Mouse (Mus musculus) lung, embryonic 15.5 days (tissue): ENCODE measurements around the gene Tufm. TPM values are rescaled to one million over a fixed set of nuclear protein-coding genes. Genes with fewer than 3 reads are reported as not detected.
A peak's percentile ranks its signal among the peaks of the same experiment; 100 is the strongest.

Source experiments
- ATAC-seq: fragments of 200-750 bp; cut with Nextera tagmentation; 2 replicates; pipeline ENCODE4 v1.8.0; 2017; ENCODE audit warnings: moderate number of reproducible peaks, borderline replicate concordance; ENCODE audit not compliant: low FRiP score, low TSS enrichment; ENCODE audit errors: extremely low read depth
- H3K27ac ChIP-seq: fragments of 300-500 bp; sonication (generic); 2 replicates; pipeline ENCODE4 v1.5.1; 2015; ENCODE audit warnings: moderate library complexity, mild to moderate bottlenecking, inconsistent platforms
- H3K27me3 ChIP-seq: fragments of 300-500 bp; sonication (generic); 2 replicates; pipeline ENCODE4 v1.6.1; 2015; ENCODE audit warnings: inconsistent platforms
- H3K36me3 ChIP-seq: fragments of 300-500 bp; sonication (generic); 2 replicates; pipeline ENCODE4 v1.6.1; 2015; ENCODE audit warnings: inconsistent platforms
- H3K4me1 ChIP-seq: fragments of 300-500 bp; sonication (generic); 2 replicates; pipeline ENCODE4 v1.6.1; 2015; ENCODE audit warnings: inconsistent platforms
- H3K4me2 ChIP-seq: fragments of 300-500 bp; sonication (generic); 2 replicates; pipeline ENCODE4 v1.6.1; 2015; ENCODE audit warnings: inconsistent platforms, mild to moderate bottlenecking, moderate library complexity
- H3K4me3 ChIP-seq: fragments of 300-500 bp; sonication (generic); 2 replicates; pipeline ENCODE4 v1.5.1; 2015; ENCODE audit warnings: mild to moderate bottlenecking, inconsistent platforms
- H3K9ac ChIP-seq: fragments of 300-500 bp; sonication (generic); 2 replicates; pipeline ENCODE4 v1.6.1; 2015; ENCODE audit warnings: inconsistent platforms
- H3K9me3 ChIP-seq: fragments of 300-500 bp; sonication (generic); 2 replicates; pipeline ENCODE4 v1.6.1; 2016; ENCODE audit warnings: inconsistent platforms
- WGBS: fragments of 180-500 bp; shearing (Covaris S2); methylation state at CpG from one replicate; pipeline ENCODE4 v1.1.7; 2015; 5-methylcytosine and 5-hydroxymethylcytosine counted together
- polyA plus RNA-seq: library from polyadenylated mRNA; unstranded; fragments of >200 nt; fragmentation: Nextera tagmentation; extraction: Ambion mirVana; gene quantifications from 2 replicates; pipeline ENCODE4 v1.2.1, GENCODE M21; 2015

The Tufm gene
- polyA plus RNA-seq, 1 experiment from 2014 or later, result 127 TPM

- ATAC-seq, result no peak
- H3K9ac ChIP-seq, result no peak overlapping the region
- H3K4me2 ChIP-seq, result no peak overlapping the region
- no peaks in the 10 kb centered on the region for H3K9me3 ChIP-seq
- H3K4me3 ChIP-seq, result no peak overlapping the region
- no peaks in the 10 kb centered on the region for H3K4me1 ChIP-seq
- no peaks in the 10 kb centered on the region for H3K27me3 ChIP-seq
- no peaks in the 10 kb centered on the region for H3K36me3 ChIP-seq
- WGBS, result 87% methylated on average over 17 of the region's 17 CpGs
- no peak overlapping the region for H3K27ac ChIP-seq
Observed at GRCm38 (mm10) chr7:126456382-126457266, 30.5 kb upstream of the Tufm start.

GRCm38 (mm10) chr7:126458225-126458624 lies 28.9 kb upstream of the Tufm start:
- no peak overlapping the region for H3K27ac ChIP-seq
- H3K36me3 ChIP-seq, result no peaks in the 10 kb centered on the region
- H3K27me3 ChIP-seq, result no peaks in the 10 kb centered on the region
- ATAC-seq, result no peak
- WGBS, result 84% methylated on average over 5 of the region's 5 CpGs
- no peak overlapping the region for H3K4me2 ChIP-seq
- no peaks in the 10 kb centered on the region for H3K4me1 ChIP-seq
- no peaks in the 10 kb centered on the region for H3K9me3 ChIP-seq
- no peak overlapping the region for H3K9ac ChIP-seq
- no peak overlapping the region for H3K4me3 ChIP-seq

DNA sequence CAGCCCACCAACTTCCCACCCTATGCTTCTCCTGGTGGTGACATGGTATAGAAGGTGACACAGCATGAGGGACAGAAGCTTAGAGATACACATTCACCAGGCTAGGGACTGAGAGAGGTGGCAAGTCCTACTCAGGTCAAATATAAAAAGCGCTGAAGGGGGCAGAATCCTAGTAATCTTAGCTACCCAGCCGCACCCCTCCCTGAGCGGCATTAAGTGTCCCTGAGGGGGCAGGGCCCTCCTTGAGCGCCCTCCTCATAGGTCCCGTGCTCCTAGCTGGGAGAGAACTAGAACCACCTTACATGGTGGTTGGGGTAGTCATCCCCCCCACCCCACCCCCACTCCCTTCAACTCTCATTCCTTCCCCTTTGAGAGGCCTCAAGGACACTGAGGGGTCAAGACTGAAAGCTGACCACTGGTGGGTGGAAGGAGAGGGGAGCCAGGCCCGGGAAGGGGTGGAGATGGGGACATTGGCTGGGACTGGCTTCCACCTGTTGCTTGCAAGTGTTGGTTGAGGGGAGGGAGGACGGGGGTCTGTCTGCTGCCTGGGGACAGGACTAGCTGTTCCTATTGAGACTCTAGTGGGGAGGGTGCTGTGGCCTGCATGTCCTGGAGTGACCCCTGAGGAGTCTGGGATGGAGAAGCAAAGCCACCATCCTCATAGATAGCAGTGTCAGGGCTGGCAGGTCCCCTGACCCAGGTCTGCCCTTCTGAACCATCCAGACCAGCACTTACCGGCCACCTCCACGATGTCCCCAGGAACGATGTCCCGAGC lies 28.1 kb upstream of the Tufm start:
- H3K9ac ChIP-seq, result no peak overlapping the region
- H3K9me3 ChIP-seq, result no peaks in the 10 kb centered on the region
- WGBS, result 65% methylated on average over 11 of the region's 11 CpGs
- H3K36me3 ChIP-seq, result no peaks in the 10 kb centered on the region
- H3K4me3 ChIP-seq, result no peak overlapping the region
- ATAC-seq, result no peak
- no peaks in the 10 kb centered on the region for H3K27me3 ChIP-seq
- H3K4me2 ChIP-seq, result no peak overlapping the region
- H3K27ac ChIP-seq, result no peak overlapping the region
- H3K4me1 ChIP-seq, result no peaks in the 10 kb centered on the region; the same call in 1 of the 2 replicates

GRCm38 (mm10) chr7:126460623-126461399 lies 26.4 kb upstream of the Tufm start:
- 43% methylated on average over 10 of the region's 10 CpGs for WGBS
- H3K36me3 ChIP-seq, result no peaks in the 10 kb centered on the region
- no peak overlapping the region for H3K4me2 ChIP-seq
- H3K27me3 ChIP-seq, result no peaks in the 10 kb centered on the region
- no peaks in the 10 kb centered on the region for H3K9me3 ChIP-seq
- no peak for ATAC-seq
- H3K9ac ChIP-seq, result no peak overlapping the region
- no peak overlapping the region for H3K27ac ChIP-seq
- H3K4me3 ChIP-seq, result no peak overlapping the region
- peaks cover 12% of the 10 kb centered on the region for H3K4me1 ChIP-seq

GRCm38 (mm10) chr7:126461626-126462025 lies 25.5 kb upstream of the Tufm start:
- Histone ChIP-seq H3K27me3 (no peaks in the 10 kb centered on the region), H3K9me3 (no peaks in the 10 kb centered on the region), H3K4me3 (no peak overlapping the region), H3K9ac (no peak overlapping the region), H3K4me1 (peaks cover 12% of the 10 kb centered on the region), H3K4me2 (no peak overlapping the region), H3K27ac (no peak overlapping the region), H3K36me3 (peaks cover 4% of the 10 kb centered on the region; the same call in 1 of the 2 replicates)
- WGBS, result 60% methylated on average over 3 of the region's 3 CpGs
- no peak for ATAC-seq

DNA sequence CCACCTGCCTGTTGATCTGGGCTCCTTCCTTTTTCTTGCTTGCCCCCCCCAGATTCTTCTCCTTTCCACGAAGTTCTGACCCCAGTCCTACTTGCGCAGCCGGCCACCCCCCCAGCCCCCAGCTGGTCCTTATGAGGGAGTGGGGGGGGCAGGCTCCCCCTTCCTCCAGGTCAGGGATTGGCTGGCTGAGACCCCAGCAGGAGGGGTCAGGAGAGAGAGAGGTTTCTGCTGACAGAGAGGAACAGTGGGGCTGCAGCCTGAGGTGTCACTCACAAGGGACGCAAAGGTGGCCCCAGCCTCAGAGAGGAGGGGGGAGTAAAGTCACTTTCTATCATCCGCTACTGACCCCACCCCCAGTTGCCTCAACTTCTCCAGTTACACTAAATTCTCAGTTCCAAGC lies 24.2 kb upstream of the Tufm start, which contains the start of gene Atp2a1:
Gene Atp2a1 (minus strand): TSS at position 105 of the 400 bp plus-strand sequence.
- Histone ChIP-seq H3K9ac (no peak within 1 kb of the TSS), H3K4me1 (peaks cover 12% of the 10 kb centered on the region), H3K36me3 (peaks cover 18% of the 10 kb centered on the region), H3K27ac (no peak within 1 kb of the TSS), H3K4me3 (no peak within 1 kb of the TSS), H3K27me3 (no peaks in the 10 kb centered on the region), H3K9me3 (no peaks in the 10 kb centered on the region), H3K4me2 (no peak within 1 kb of the TSS)
- ATAC-seq, result no peak
- WGBS, result 42% methylated on average over 5 of the region's 5 CpGs

DNA sequence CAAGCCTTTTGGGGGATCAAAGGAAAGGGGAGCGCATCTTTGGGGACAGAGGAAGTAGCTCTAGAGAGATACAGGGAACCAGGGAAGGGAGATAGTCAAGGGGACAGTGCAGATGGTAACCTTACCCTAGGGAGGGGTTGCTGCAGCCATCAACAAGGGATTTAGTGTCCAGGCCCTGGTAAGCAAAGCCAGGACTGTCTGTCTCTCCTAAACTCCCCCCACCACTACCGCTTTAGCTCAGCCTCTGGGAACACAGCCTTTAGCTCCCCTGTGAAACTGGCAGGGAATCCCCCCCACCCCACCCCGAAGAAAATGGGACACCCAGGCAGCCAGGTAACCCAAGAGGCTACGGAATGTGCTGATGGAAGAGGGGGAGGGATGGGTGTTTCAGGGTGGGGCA lies 23.6 kb upstream of the Tufm start:
- 59% methylated on average over 4 of the region's 4 CpGs for WGBS
- no peak overlapping the region for H3K9ac ChIP-seq
- no peak overlapping the region for H3K4me3 ChIP-seq
- H3K36me3 ChIP-seq, result peaks cover 23% of the 10 kb centered on the region
- H3K4me2 ChIP-seq, result no peak overlapping the region
- H3K27ac ChIP-seq, result no peak overlapping the region
- no peaks in the 10 kb centered on the region for H3K27me3 ChIP-seq
- peaks cover 12% of the 10 kb centered on the region for H3K4me1 ChIP-seq
- no peak for ATAC-seq
- no peaks in the 10 kb centered on the region for H3K9me3 ChIP-seq

GRCm38 (mm10) chr7:126464121-126464520 lies 23.0 kb upstream of the Tufm start:
- Histone ChIP-seq H3K4me1 (peaks cover 12% of the 10 kb centered on the region), H3K27ac (no peak overlapping the region), H3K27me3 (no peaks in the 10 kb centered on the region), H3K9ac (no peak overlapping the region), H3K4me2 (no peak overlapping the region), H3K36me3 (peaks cover 29% of the 10 kb centered on the region), H3K4me3 (no peak overlapping the region), H3K9me3 (no peaks in the 10 kb centered on the region)
- ATAC-seq, result no peak
- WGBS, result 48% methylated on average over 4 of the region's 4 CpGs

DNA sequence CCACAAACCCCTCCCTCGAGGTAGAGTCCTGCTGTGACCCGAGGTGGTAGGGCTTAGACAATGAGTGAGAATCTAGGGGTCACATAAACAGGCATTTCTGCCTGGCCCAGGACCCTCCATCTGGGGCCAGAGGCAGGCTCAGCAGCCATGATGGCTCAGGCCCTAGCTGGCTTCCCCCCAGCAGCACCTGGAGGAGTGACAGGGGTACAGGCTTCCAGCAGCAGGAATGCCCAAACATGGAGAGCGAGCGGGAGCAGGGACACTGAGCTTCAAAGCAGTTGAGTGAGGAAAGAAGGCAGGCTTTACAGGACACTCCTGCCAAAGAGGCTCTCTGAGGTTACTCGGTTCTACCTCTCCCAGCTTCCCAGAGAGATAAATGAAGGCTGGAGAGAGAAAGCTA lies 22.3 kb upstream of the Tufm start:
- Histone ChIP-seq H3K27ac (no peak overlapping the region), H3K4me2 (no peak overlapping the region), H3K4me3 (no peak overlapping the region), H3K9me3 (no peaks in the 10 kb centered on the region), H3K9ac (no peak overlapping the region), H3K27me3 (no peaks in the 10 kb centered on the region), H3K4me1 (peaks cover 12% of the 10 kb centered on the region), H3K36me3 (peaks cover 36% of the 10 kb centered on the region)
- ATAC-seq, result no peak
- WGBS, result 25% methylated on average over 5 of the region's 5 CpGs

DNA sequence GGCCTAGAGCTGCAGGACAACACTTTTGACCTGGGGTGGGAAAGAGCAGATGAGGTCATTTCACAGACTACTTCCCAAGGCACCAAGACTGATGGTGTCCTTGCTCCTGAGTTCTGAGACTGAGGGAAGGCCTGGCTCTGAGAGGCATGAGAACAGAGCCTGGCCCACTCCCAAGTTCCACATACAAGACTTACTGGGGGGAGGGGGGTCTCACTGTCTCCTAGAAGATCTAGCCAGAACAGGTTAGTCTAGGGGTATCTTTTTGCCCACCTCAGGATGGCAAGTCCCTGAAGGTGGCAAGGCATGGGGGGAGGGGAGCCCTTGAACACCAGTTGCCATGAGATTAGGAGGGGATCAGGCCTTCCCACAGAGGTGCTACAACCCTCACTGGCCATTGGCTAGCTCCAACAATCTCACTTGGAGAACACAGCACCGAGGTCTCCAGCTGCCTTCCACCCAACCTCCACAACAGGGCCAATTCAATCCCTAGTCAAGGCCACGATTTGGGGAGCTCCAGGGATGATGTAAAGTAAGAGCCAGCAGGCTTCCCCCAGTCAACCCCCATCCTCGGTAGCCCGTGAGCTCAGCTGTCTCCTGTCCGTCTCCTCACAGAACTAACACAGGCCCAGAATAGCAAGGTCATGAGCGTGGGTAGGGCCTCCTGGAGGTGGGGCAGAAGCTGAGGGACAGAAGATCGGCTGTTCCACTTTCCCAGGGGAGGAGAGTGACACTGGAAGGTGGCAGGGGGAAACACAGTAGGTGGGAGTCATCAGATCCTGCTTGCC lies 21.7 kb upstream of the Tufm start:
- H3K27me3 ChIP-seq, result no peaks in the 10 kb centered on the region
- H3K27ac ChIP-seq, result no peak overlapping the region
- H3K4me1 ChIP-seq, result peaks cover 12% of the 10 kb centered on the region
- 27% methylated on average over 7 of the region's 7 CpGs for WGBS
- H3K9me3 ChIP-seq, result no peaks in the 10 kb centered on the region
- H3K36me3 ChIP-seq, result peaks cover 41% of the 10 kb centered on the region
- H3K4me3 ChIP-seq, result no peak overlapping the region
- H3K4me2 ChIP-seq, result no peak overlapping the region
- H3K9ac ChIP-seq, result no peak overlapping the region
- ATAC-seq, result no peak

- Histone ChIP-seq H3K9me3 (no peaks in the 10 kb centered on the region), H3K36me3 (peaks cover 48% of the 10 kb centered on the region), H3K27ac (0 out of 2 replicates have a peak overlapping the region, but pooled peaks have one; percentile 3), H3K9ac (no peak overlapping the region), H3K4me1 (peaks cover 12% of the 10 kb centered on the region), H3K27me3 (no peaks in the 10 kb centered on the region), H3K4me2 (no peak overlapping the region), H3K4me3 (no peak overlapping the region)
- WGBS, result 46% methylated on average over 9 of the region's 9 CpGs
- ATAC-seq, result no peak
Observed at GRCm38 (mm10) chr7:126466116-126466515, 21.0 kb upstream of the Tufm start.
